Mouse (Mus musculus) forebrain, embryonic 12.5 days (tissue): ENCODE results near the gene Polr3f. TPM values are rescaled to one million over a fixed set of nuclear protein-coding genes. Genes with fewer than 3 reads are reported as not detected.

Experiments
- ATAC-seq: fragments of 200-750 bp; cut with Nextera tagmentation; 2 replicates; pipeline ENCODE4 v1.8.0; 2017; ENCODE audit warnings: moderate TSS enrichment; ENCODE audit not compliant: low FRiP score
- H3K27ac ChIP-seq: fragments of 300-500 bp; sonication (generic); 2 replicates; pipeline ENCODE4 v1.5.1; 2016; ENCODE audit warnings: mild to moderate bottlenecking
- H3K27me3 ChIP-seq: fragments of 300-500 bp; sonication (generic); 2 replicates; pipeline ENCODE4 v1.6.1; 2016; ENCODE audit warnings: mild to moderate bottlenecking
- H3K36me3 ChIP-seq: fragments of 300-500 bp; sonication (generic); replicated peaks from 2 replicates; pipeline ENCODE4 v1.6.1; 2016; ENCODE audit warnings: mild to moderate bottlenecking
- H3K4me1 ChIP-seq: fragments of 300-500 bp; sonication (generic); 2 replicates; pipeline ENCODE4 v1.6.1; 2016
- H3K4me2 ChIP-seq: fragments of 300-500 bp; sonication (generic); 2 replicates; pipeline ENCODE4 v1.6.1; 2016; ENCODE audit warnings: mild to moderate bottlenecking, moderate library complexity
- H3K4me3 ChIP-seq: fragments of 300-500 bp; sonication (generic); replicated peaks from 2 replicates; pipeline ENCODE4 v1.5.1; 2016; ENCODE audit warnings: mild to moderate bottlenecking
- H3K9ac ChIP-seq: fragments of 300-500 bp; sonication (generic); 2 replicates; pipeline ENCODE4 v1.6.1; 2016; ENCODE audit warnings: mild to moderate bottlenecking
- H3K9me3 ChIP-seq: fragments of 300-500 bp; sonication (generic); 2 replicates; pipeline ENCODE4 v1.6.1; 2016
- WGBS: fragments of 180-500 bp; shearing (Covaris S2); methylation state at CpG from one replicate; pipeline ENCODE4 v1.1.7; 2016; 5-methylcytosine and 5-hydroxymethylcytosine counted together
- polyA plus RNA-seq: library from polyadenylated mRNA; unstranded; fragments of >200 nt; fragmentation: Nextera tagmentation; extraction: Ambion mirVana; gene quantifications from 2 replicates; pipeline ENCODE4 v1.2.1, GENCODE M21; 2016

Gene Polr3f
- polyA plus RNA-seq, 1 experiment from 2014 or later: 38.9 TPM

- no peak overlapping the region for H3K4me3 ChIP-seq
- H3K9ac ChIP-seq: no peak overlapping the region
- no peaks in the 10 kb centered on the region for H3K27me3 ChIP-seq
- H3K36me3 ChIP-seq: peaks cover 82% of the 10 kb centered on the region
- no peak overlapping the region for H3K4me2 ChIP-seq
- ATAC-seq: no peak
- H3K27ac ChIP-seq: no peak overlapping the region
- WGBS: 91% methylated on average over 6 of the region's 6 CpGs
- H3K4me1 ChIP-seq: no peaks in the 10 kb centered on the region
- H3K9me3 ChIP-seq: no peaks in the 10 kb centered on the region
Observed at GRCm38 (mm10) chr2:144543670-144544069, 16.2 kb downstream of the Polr3f start.

- 92% methylated on average over 6 of the region's 6 CpGs for WGBS
- H3K27ac ChIP-seq: no peak overlapping the region
- no peak overlapping the region for H3K9ac ChIP-seq
- no peaks in the 10 kb centered on the region for H3K9me3 ChIP-seq
- no peaks in the 10 kb centered on the region; the same call in 1 of the 2 replicates for H3K4me1 ChIP-seq
- no peaks in the 10 kb centered on the region for H3K27me3 ChIP-seq
- no peak for ATAC-seq
- H3K36me3 ChIP-seq: peaks cover 72% of the 10 kb centered on the region
- H3K4me2 ChIP-seq: no peak overlapping the region
- H3K4me3 ChIP-seq: no peak overlapping the region
Observed at GRCm38 (mm10) chr2:144544630-144545029, 17.1 kb downstream of the Polr3f start.

- 90% methylated on average over 2 of the region's 2 CpGs for WGBS
- H3K4me3 ChIP-seq: no peak overlapping the region
- H3K4me2 ChIP-seq: no peak overlapping the region
- H3K9me3 ChIP-seq: no peaks in the 10 kb centered on the region
- H3K36me3 ChIP-seq: peaks cover 68% of the 10 kb centered on the region
- H3K9ac ChIP-seq: no peak overlapping the region
- ATAC-seq: no peak
- no peak overlapping the region for H3K27ac ChIP-seq
- peaks cover 3% of the 10 kb centered on the region for H3K4me1 ChIP-seq
- no peaks in the 10 kb centered on the region for H3K27me3 ChIP-seq
Observed at GRCm38 (mm10) chr2:144545061-144545460, 17.5 kb downstream of the Polr3f start.

GRCm38 (mm10) chr2:144545481-144545880 lies 18.0 kb downstream of the Polr3f start:
- H3K36me3 ChIP-seq: peaks cover 65% of the 10 kb centered on the region
- WGBS: 65% methylated on average over 1 of the region's 1 CpGs

GRCm38 (mm10) chr2:144547559-144547958 lies 20.0 kb downstream of the Polr3f start:
- H3K36me3 ChIP-seq: peaks cover 53% of the 10 kb centered on the region
- no peak overlapping the region for H3K4me2 ChIP-seq
- H3K4me3 ChIP-seq: no peak overlapping the region

More at GRCm38 (mm10) chr2:144545481-144545880, 18.0 kb downstream of the Polr3f start:
- no peak overlapping the region for H3K9ac ChIP-seq
- no peak overlapping the region for H3K27ac ChIP-seq
- no peaks in the 10 kb centered on the region for H3K9me3 ChIP-seq
- no peak overlapping the region for H3K4me2 ChIP-seq
- H3K4me1 ChIP-seq: peaks cover 4% of the 10 kb centered on the region
- H3K27me3 ChIP-seq: no peaks in the 10 kb centered on the region
- ATAC-seq: no peak
- H3K4me3 ChIP-seq: no peak overlapping the region

GRCm38 (mm10) chr2:144550529-144550928 lies 23.0 kb downstream of the Polr3f start, which contains the start of gene Rbbp9:
TSS of gene Rbbp9 (minus strand) at chr2:144550869.
- peaks cover 10% of the 10 kb centered on the region for H3K4me1 ChIP-seq
- H3K4me3 ChIP-seq: peak within 1 kb of the TSS; percentile 69
- peak within 1 kb of the TSS; percentile 56 for H3K4me2 ChIP-seq
- peak within 1 kb of the TSS; percentile 83 for H3K27ac ChIP-seq
- under 1% methylated on average over 17 of the region's 17 CpGs for WGBS
- peak within 1 kb of the TSS; percentile 81 for H3K9ac ChIP-seq
- H3K36me3 ChIP-seq: peaks cover 28% of the 10 kb centered on the region
- no peaks in the 10 kb centered on the region for H3K9me3 ChIP-seq
- peak; percentile 98 for ATAC-seq
- H3K27me3 ChIP-seq: no peaks in the 10 kb centered on the region

More at GRCm38 (mm10) chr2:144547559-144547958, 20.0 kb downstream of the Polr3f start:
- H3K9ac ChIP-seq: no peak overlapping the region
- peaks cover 4% of the 10 kb centered on the region for H3K4me1 ChIP-seq
- H3K9me3 ChIP-seq: no peaks in the 10 kb centered on the region
- ATAC-seq: no peak
- no peaks in the 10 kb centered on the region for H3K27me3 ChIP-seq
- WGBS: 71% methylated on average over 4 of the region's 4 CpGs
- no peak overlapping the region for H3K27ac ChIP-seq

- H3K4me1 ChIP-seq: peaks cover 16% of the 10 kb centered on the region
- H3K4me2 ChIP-seq: no peak overlapping the region
- H3K9ac ChIP-seq: no peak overlapping the region
- no peak overlapping the region for H3K4me3 ChIP-seq
- 99% methylated on average over 3 of the region's 3 CpGs for WGBS
- H3K27ac ChIP-seq: no peak overlapping the region
- no peak for ATAC-seq
- H3K9me3 ChIP-seq: no peaks in the 10 kb centered on the region
- H3K36me3 ChIP-seq: no peaks in the 10 kb centered on the region
- no peaks in the 10 kb centered on the region for H3K27me3 ChIP-seq
Observed at GRCm38 (mm10) chr2:144553905-144554304, 26.4 kb downstream of the Polr3f start.

- Histone ChIP-seq H3K9me3 (no peaks in the 10 kb centered on the region), H3K4me2 (peak overlapping the region; percentile 65), H3K9ac (peak overlapping the region; percentile 63), H3K4me3 (peak overlapping the region; percentile 79), H3K27me3 (no peaks in the 10 kb centered on the region), H3K36me3 (peaks cover 10% of the 10 kb centered on the region), H3K27ac (peak overlapping the region; percentile 90), H3K4me1 (peaks cover 12% of the 10 kb centered on the region)
- WGBS: 3% methylated on average over 14 of the region's 14 CpGs
- ATAC-seq: peak; percentile 8; the same call in 1 of the 2 replicates
Observed at GRCm38 (mm10) chr2:144555286-144555819, 27.8 kb downstream of the Polr3f start.

GRCm38 (mm10) chr2:144555820-144556552 lies 28.5 kb downstream of the Polr3f start, which contains the start of gene Sec23b:
TSS of gene Sec23b (plus strand) at chr2:144556229.
- Histone ChIP-seq H3K9ac (peak within 1 kb of the TSS; percentile 63), H3K27me3 (no peaks in the 10 kb centered on the region), H3K9me3 (no peaks in the 10 kb centered on the region), H3K27ac (peak within 1 kb of the TSS; percentile 90), H3K4me3 (peak within 1 kb of the TSS; percentile 79), H3K4me1 (peaks cover 12% of the 10 kb centered on the region), H3K4me2 (peak within 1 kb of the TSS; percentile 65), H3K36me3 (peaks cover 10% of the 10 kb centered on the region)
- peak; percentile 98 for ATAC-seq
- under 1% methylated on average over 44 of the region's 44 CpGs for WGBS

- ATAC-seq: no peak
Observed at GRCm38 (mm10) chr2:144588723-144589122, 61.2 kb downstream of the Polr3f start.

More at GRCm38 (mm10) chr2:144588723-144589122, 61.2 kb downstream of the Polr3f start:
- 83% methylated on average over 4 of the region's 4 CpGs for WGBS
- Histone ChIP-seq H3K27me3 (no peaks in the 10 kb centered on the region), H3K4me1 (peaks cover 2% of the 10 kb centered on the region), H3K36me3 (peaks cover 63% of the 10 kb centered on the region), H3K4me2 (no peak overlapping the region), H3K9ac (no peak overlapping the region), H3K4me3 (no peak overlapping the region), H3K27ac (no peak overlapping the region), H3K9me3 (0 out of 2 replicates have a peak, but pooled peaks cover 3% of the 10 kb centered on the region)
